Mouse (Mus musculus) neural tube, embryonic 11.5 days (tissue): Measurements from ENCODE around the gene Kars. TPM values are rescaled to one million over a fixed set of nuclear protein-coding genes. Genes with fewer than 3 reads are reported as not detected.

Experiments used
- ATAC-seq: fragments of 200-750 bp; cut with Nextera tagmentation; 2 replicates; pipeline ENCODE4 v1.8.0; 2017; ENCODE audit warnings: moderate number of reproducible peaks, mild to moderate bottlenecking, moderate TSS enrichment, moderate library complexity; ENCODE audit not compliant: insufficient read depth, low FRiP score, low TSS enrichment
- DNase-seq: peaks from one replicate; pipeline ENCODE4 v3.0.0-alpha.2; 2015; ENCODE audit warnings: low spot score
- H3K27ac ChIP-seq: fragments of 300-500 bp; sonication (generic); 2 replicates; pipeline ENCODE4 v1.5.1; 2014; ENCODE audit warnings: low read depth, mild to moderate bottlenecking, low read length
- H3K27me3 ChIP-seq: fragments of 300-500 bp; sonication (generic); 2 replicates; pipeline ENCODE4 v1.6.1; 2014; ENCODE audit warnings: mild to moderate bottlenecking, low read length, mixed read lengths; ENCODE audit not compliant: control insufficient read depth, insufficient read depth
- H3K36me3 ChIP-seq: fragments of 300-500 bp; sonication (generic); 2 replicates; pipeline ENCODE4 v1.6.1; 2014; ENCODE audit warnings: mild to moderate bottlenecking, low read length, moderate library complexity, mixed read lengths; ENCODE audit not compliant: control insufficient read depth, insufficient read depth
- H3K4me1 ChIP-seq: fragments of 300-500 bp; sonication (generic); 2 replicates; pipeline ENCODE4 v1.6.1; 2014; ENCODE audit warnings: low read length, mixed read lengths; ENCODE audit not compliant: control insufficient read depth, insufficient read depth
- H3K4me2 ChIP-seq: fragments of 300-500 bp; sonication (generic); 2 replicates; pipeline ENCODE4 v1.6.1; 2014; ENCODE audit warnings: low read depth, mild to moderate bottlenecking, moderate library complexity
- H3K4me3 ChIP-seq: fragments of 300-500 bp; sonication (generic); 2 replicates; pipeline ENCODE4 v1.5.1; 2014; ENCODE audit warnings: low read depth, low read length
- H3K9ac ChIP-seq: fragments of 300-500 bp; sonication (generic); 2 replicates; pipeline ENCODE4 v1.6.1; 2014; ENCODE audit warnings: mild to moderate bottlenecking, low read length
- H3K9me3 ChIP-seq: fragments of 300-500 bp; sonication (generic); 2 replicates; pipeline ENCODE4 v1.6.1; 2016; ENCODE audit warnings: low read length; ENCODE audit not compliant: control insufficient read depth
- WGBS: fragments of 180-500 bp; shearing (Covaris S2); extraction: QIAGEN DNeasy Blood & Tissue Kit; methylation state at CpG from one replicate; pipeline ENCODE4 v1.1.7; 2014; 5-methylcytosine and 5-hydroxymethylcytosine counted together
- polyA plus RNA-seq: library from polyadenylated mRNA; unstranded; fragments of >200 nt; fragmentation: Nextera tagmentation; extraction: Ambion mirVana; gene quantifications from 2 replicates; pipeline ENCODE4 v1.2.1, GENCODE M21; 2014

Gene Kars
- 249 and 267 TPM in 2 replicates for polyA plus RNA-seq

- DNase-seq (peak; percentile 94), ATAC-seq (peak; percentile 92)
- Histone ChIP-seq H3K4me2 (peak within 1 kb of the TSS; percentile 94), H3K27ac (peak within 1 kb of the TSS; percentile 60; the same call in 1 of the 2 replicates), H3K9ac (peak within 1 kb of the TSS; percentile 80), H3K9me3 (no peaks in the 10 kb centered on the region), H3K4me3 (peak within 1 kb of the TSS; percentile 85), H3K4me1 (peaks cover 16% of the 10 kb centered on the region), H3K36me3 (no peaks in the 10 kb centered on the region), H3K27me3 (no peaks in the 10 kb centered on the region)
- under 1% methylated on average over 61 of the region's 61 CpGs for WGBS
These were observed at the start of gene Kars, which contains the start of gene Terf2ip for GRCm38 (mm10) chr8:112010997-112011815. TSS of gene Kars (minus strand) at chr8:112011323. TSS of gene Terf2ip (plus strand) at chr8:112011398.

GRCm38 (mm10) chr8:112054456-112054855 lies 43.3 kb upstream of the Kars start:
- no peaks in the 10 kb centered on the region for H3K4me1 ChIP-seq
- no peak for ATAC-seq
- no peak overlapping the region for H3K9ac ChIP-seq
- H3K27ac ChIP-seq, result no peak overlapping the region
- no peak for DNase-seq
- H3K36me3 ChIP-seq, result no peaks in the 10 kb centered on the region
- no peak overlapping the region for H3K4me2 ChIP-seq
- no peaks in the 10 kb centered on the region for H3K27me3 ChIP-seq
- H3K4me3 ChIP-seq, result no peak overlapping the region
- no peaks in the 10 kb centered on the region for H3K9me3 ChIP-seq

GRCm38 (mm10) chr8:112051537-112051936 lies 40.4 kb upstream of the Kars start:
- Histone ChIP-seq H3K36me3 (no peaks in the 10 kb centered on the region), H3K4me1 (no peaks in the 10 kb centered on the region), H3K9me3 (no peaks in the 10 kb centered on the region), H3K27ac (no peak overlapping the region), H3K4me2 (no peak overlapping the region), H3K4me3 (no peak overlapping the region), H3K27me3 (no peaks in the 10 kb centered on the region), H3K9ac (no peak overlapping the region)
- WGBS, result 72% methylated on average over 9 of the region's 9 CpGs
- ATAC-seq (no peak), DNase-seq (no peak)

GRCm38 (mm10) chr8:112049984-112050383 lies 38.9 kb upstream of the Kars start:
- ATAC-seq (no peak), DNase-seq (no peak)
- H3K4me1 ChIP-seq, result no peaks in the 10 kb centered on the region
- no peak overlapping the region for H3K27ac ChIP-seq
- no peaks in the 10 kb centered on the region for H3K36me3 ChIP-seq
- H3K4me2 ChIP-seq, result no peak overlapping the region
- 85% methylated on average over 6 of the region's 6 CpGs for WGBS
- H3K27me3 ChIP-seq, result no peaks in the 10 kb centered on the region
- no peaks in the 10 kb centered on the region for H3K9me3 ChIP-seq
- H3K9ac ChIP-seq, result no peak overlapping the region
- no peak overlapping the region for H3K4me3 ChIP-seq

GRCm38 (mm10) chr8:112048293-112048692 lies 37.2 kb upstream of the Kars start:
- Histone ChIP-seq H3K27me3 (no peaks in the 10 kb centered on the region), H3K27ac (no peak overlapping the region), H3K4me2 (no peak overlapping the region), H3K9ac (no peak overlapping the region), H3K9me3 (no peaks in the 10 kb centered on the region), H3K36me3 (no peaks in the 10 kb centered on the region), H3K4me3 (no peak overlapping the region), H3K4me1 (no peaks in the 10 kb centered on the region)
- 84% methylated on average over 6 of the region's 6 CpGs for WGBS
- ATAC-seq (no peak), DNase-seq (no peak)

GRCm38 (mm10) chr8:112045896-112046295 lies 34.8 kb upstream of the Kars start:
- Histone ChIP-seq H3K9me3 (no peaks in the 10 kb centered on the region), H3K36me3 (no peaks in the 10 kb centered on the region)
- 6% methylated on average over 7 of the region's 7 CpGs for WGBS

GRCm38 (mm10) chr8:112045182-112045581 lies 34.1 kb upstream of the Kars start:
- Histone ChIP-seq H3K36me3 (no peaks in the 10 kb centered on the region), H3K4me1 (no peaks in the 10 kb centered on the region), H3K27ac (no peak overlapping the region), H3K4me3 (no peak overlapping the region), H3K4me2 (no peak overlapping the region), H3K27me3 (no peaks in the 10 kb centered on the region), H3K9me3 (no peaks in the 10 kb centered on the region), H3K9ac (no peak overlapping the region)
- no peak for ATAC-seq
- WGBS, result 78% methylated on average over 5 of the region's 5 CpGs
- DNase-seq, result no peak

More at GRCm38 (mm10) chr8:112045896-112046295, 34.8 kb upstream of the Kars start:
- H3K4me2 ChIP-seq, result no peak overlapping the region
- H3K4me1 ChIP-seq, result no peaks in the 10 kb centered on the region
- no peak overlapping the region for H3K4me3 ChIP-seq
- no peak overlapping the region for H3K27ac ChIP-seq
- ATAC-seq (peak; percentile 71; the same call in 1 of the 2 replicates), DNase-seq (peak; percentile 85)
- no peak overlapping the region for H3K9ac ChIP-seq
- no peaks in the 10 kb centered on the region for H3K27me3 ChIP-seq

GRCm38 (mm10) chr8:112037521-112037920 lies 26.4 kb upstream of the Kars start:
- 84% methylated on average over 18 of the region's 18 CpGs for WGBS
- H3K4me3 ChIP-seq, result no peak overlapping the region
- no peak for ATAC-seq

GRCm38 (mm10) chr8:112034603-112035002 lies 23.5 kb upstream of the Kars start:
- no peaks in the 10 kb centered on the region for H3K9me3 ChIP-seq
- H3K9ac ChIP-seq, result no peak overlapping the region
- no peaks in the 10 kb centered on the region for H3K36me3 ChIP-seq
- no peak overlapping the region for H3K4me3 ChIP-seq
- no peak overlapping the region for H3K4me2 ChIP-seq
- H3K27ac ChIP-seq, result no peak overlapping the region
- ATAC-seq (0 out of 2 replicates have a peak, but pooled peaks have one; percentile 38), DNase-seq (peak; percentile 70)
- H3K27me3 ChIP-seq, result no peaks in the 10 kb centered on the region
- 15% methylated on average over 8 of the region's 8 CpGs for WGBS
- H3K4me1 ChIP-seq, result no peaks in the 10 kb centered on the region

More at GRCm38 (mm10) chr8:112037521-112037920, 26.4 kb upstream of the Kars start:
- H3K4me2 ChIP-seq, result no peak overlapping the region
- no peak overlapping the region for H3K9ac ChIP-seq
- H3K36me3 ChIP-seq, result no peaks in the 10 kb centered on the region
- H3K9me3 ChIP-seq, result no peaks in the 10 kb centered on the region
- no peaks in the 10 kb centered on the region for H3K27me3 ChIP-seq
- H3K4me1 ChIP-seq, result no peaks in the 10 kb centered on the region
- no peak overlapping the region for H3K27ac ChIP-seq
- DNase-seq, result no peak
